Mouse (Mus musculus): ENCODE data around the gene Taf9. TPM values are rescaled to one million over a fixed set of nuclear protein-coding genes. Genes with fewer than 3 reads are reported as not detected.

Taf9 gene
- polyA plus RNA-seq, 2 experiments, result 16.2 TPM

- no peaks in the 10 kb centered on the region for H3K36me3 ChIP-seq (ENCODE audit: control insufficient read depth, insufficient read depth, low read length)
- WGBS, result 88% methylated on average over 8 of the region's 8 CpGs
- TF ChIP-seq POLR2A (IDR thresholded peaks at IDR 0.05; ENCODE audit: borderline replicate concordance, extremely low read depth, insufficient read depth, insufficient read length), result no peak
- H3K9me3 ChIP-seq (ENCODE audit: control insufficient read depth, low read length), result 0 out of 2 replicates have a peak, but pooled peaks cover 5% of the 10 kb centered on the region
- no peak overlapping the region for H3K27ac ChIP-seq (replicated peaks; ENCODE audit: low read depth, low read length)
- H3K27me3 ChIP-seq (ENCODE audit: control insufficient read depth, insufficient read depth, low read length), result no peaks in the 10 kb centered on the region
- no peak overlapping the region for H3K4me3 ChIP-seq (replicated peaks; ENCODE audit: low read length)
- H3K4me1 ChIP-seq (ENCODE audit: control insufficient read depth, insufficient read depth, low read length), result no peaks in the 10 kb centered on the region
- H3K9ac ChIP-seq (ENCODE audit: low read depth, low read length, severe bottlenecking), result no peak overlapping the region
- DNase-seq (ENCODE audit: low spot score) (no peak), ATAC-seq (ENCODE audit: low FRiP score, low read depth) (no peak)
- no peak overlapping the region for H3K4me2 ChIP-seq (replicated peaks; ENCODE audit: low read depth, low read length, severe bottlenecking)
These were observed 43.6 kb upstream of the Taf9 start for GRCm38 (mm10) chr13:100607756-100608155.

DNA sequence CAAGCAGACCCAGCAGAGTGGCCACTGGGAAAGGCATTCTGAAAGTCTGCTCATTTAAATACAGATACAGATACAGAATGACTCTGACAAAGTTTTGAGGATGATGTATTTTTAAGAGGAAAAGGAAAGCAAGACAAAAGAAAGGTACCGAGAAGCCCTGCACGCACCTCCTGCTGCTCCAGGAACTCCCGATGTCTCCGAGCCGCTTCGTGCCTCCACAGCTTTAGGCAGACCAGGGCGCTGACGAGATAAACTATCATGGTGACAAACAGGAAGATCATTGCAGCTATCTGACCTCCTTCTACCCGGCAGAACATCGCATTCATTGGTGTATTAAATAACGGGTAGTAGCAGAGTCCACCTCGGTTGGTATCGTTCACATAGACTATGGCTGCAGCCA, 40.1 kb upstream of the Taf9 start:
- no peak for ATAC-seq (ENCODE audit: low FRiP score, low read depth)
- no peak for TF ChIP-seq POLR2A (IDR thresholded peaks at IDR 0.05; ENCODE audit: borderline replicate concordance, extremely low read depth, insufficient read depth, insufficient read length)
- Histone ChIP-seq H3K4me1 (ENCODE audit: control insufficient read depth, insufficient read depth, low read length) (no peaks in the 10 kb centered on the region), H3K4me3 (replicated peaks; ENCODE audit: low read length) (no peak overlapping the region), H3K27ac (replicated peaks; ENCODE audit: low read depth, low read length) (no peak overlapping the region), H3K9ac (ENCODE audit: low read depth, low read length, severe bottlenecking) (no peak overlapping the region), H3K36me3 (ENCODE audit: control insufficient read depth, insufficient read depth, low read length) (no peaks in the 10 kb centered on the region), H3K27me3 (ENCODE audit: control insufficient read depth, insufficient read depth, low read length) (peaks cover 3% of the 10 kb centered on the region), H3K4me2 (replicated peaks; ENCODE audit: low read depth, low read length, severe bottlenecking) (no peak overlapping the region), H3K9me3 (ENCODE audit: control insufficient read depth, low read length) (0 out of 2 replicates have a peak, but pooled peaks cover 5% of the 10 kb centered on the region)
- DNase-seq (ENCODE audit: low spot score), result no peak
- 90% methylated on average over 13 of the region's 13 CpGs for WGBS

DNA sequence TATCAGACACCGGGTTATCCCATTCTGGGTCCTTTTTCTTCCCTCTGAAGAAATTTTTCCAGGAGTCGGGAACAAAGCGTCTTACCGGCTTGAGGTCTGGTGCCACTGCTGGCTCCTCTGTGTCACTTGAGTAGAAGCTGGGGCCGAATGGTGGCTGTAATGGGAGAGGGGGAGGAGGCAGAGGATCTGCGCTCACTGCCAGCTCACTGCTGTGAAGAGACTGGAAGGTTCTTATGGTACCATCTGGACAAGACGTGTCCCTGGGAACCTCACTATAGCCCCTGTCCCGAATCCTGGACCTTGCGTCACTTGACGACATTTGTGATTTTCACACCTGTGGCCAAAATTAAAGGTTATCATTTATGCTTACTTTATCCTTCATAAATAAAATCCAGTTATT, 39.1 kb upstream of the Taf9 start:
- Histone ChIP-seq H3K9ac (ENCODE audit: low read depth, low read length, severe bottlenecking) (no peak overlapping the region), H3K4me2 (replicated peaks; ENCODE audit: low read depth, low read length, severe bottlenecking) (no peak overlapping the region), H3K27ac (replicated peaks; ENCODE audit: low read depth, low read length) (no peak overlapping the region), H3K27me3 (ENCODE audit: control insufficient read depth, insufficient read depth, low read length) (peaks cover 11% of the 10 kb centered on the region), H3K4me1 (ENCODE audit: control insufficient read depth, insufficient read depth, low read length) (no peaks in the 10 kb centered on the region), H3K36me3 (ENCODE audit: control insufficient read depth, insufficient read depth, low read length) (peaks cover under 1% of the 10 kb centered on the region; the same call in 1 of the 2 replicates), H3K9me3 (ENCODE audit: control insufficient read depth, low read length) (0 out of 2 replicates have a peak, but pooled peaks cover 5% of the 10 kb centered on the region), H3K4me3 (replicated peaks; ENCODE audit: low read length) (no peak overlapping the region)
- TF ChIP-seq POLR2A (IDR thresholded peaks at IDR 0.05; ENCODE audit: borderline replicate concordance, extremely low read depth, insufficient read depth, insufficient read length), result no peak
- WGBS, result 94% methylated on average over 10 of the region's 10 CpGs
- no peak for ATAC-seq (ENCODE audit: low FRiP score, low read depth)
- no peak for DNase-seq (ENCODE audit: low spot score)

DNA sequence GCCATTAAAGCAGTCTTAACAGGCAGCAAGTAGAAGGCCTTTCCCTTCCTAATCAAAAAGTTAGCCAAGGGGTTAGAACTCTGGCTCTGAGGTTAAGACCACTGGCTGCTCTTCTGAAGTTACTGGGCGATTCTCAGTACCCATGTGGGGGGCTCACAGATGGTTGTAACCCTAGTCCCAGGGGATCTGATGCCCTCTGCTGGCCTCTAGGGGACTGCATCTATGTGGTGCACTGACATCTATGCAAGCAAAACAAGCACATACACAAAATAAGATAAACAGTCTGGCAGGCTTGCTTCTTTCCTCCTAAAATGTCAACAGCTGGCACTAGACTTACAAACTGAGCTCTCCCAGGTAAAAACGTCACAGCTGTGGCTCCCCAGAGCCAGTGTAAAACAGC, 38.5 kb upstream of the Taf9 start:
- Histone ChIP-seq H3K27me3 (ENCODE audit: control insufficient read depth, insufficient read depth, low read length) (peaks cover 11% of the 10 kb centered on the region), H3K9me3 (ENCODE audit: control insufficient read depth, low read length) (0 out of 2 replicates have a peak, but pooled peaks cover 2% of the 10 kb centered on the region), H3K4me2 (replicated peaks; ENCODE audit: low read depth, low read length, severe bottlenecking) (no peak overlapping the region), H3K27ac (replicated peaks; ENCODE audit: low read depth, low read length) (no peak overlapping the region), H3K36me3 (ENCODE audit: control insufficient read depth, insufficient read depth, low read length) (peaks cover 6% of the 10 kb centered on the region), H3K4me3 (replicated peaks; ENCODE audit: low read length) (no peak overlapping the region), H3K9ac (ENCODE audit: low read depth, low read length, severe bottlenecking) (no peak overlapping the region), H3K4me1 (ENCODE audit: control insufficient read depth, insufficient read depth, low read length) (no peaks in the 10 kb centered on the region)
- DNase-seq (ENCODE audit: low spot score) (no peak), ATAC-seq (ENCODE audit: low FRiP score, low read depth) (no peak)
- 53% methylated on average over 2 of the region's 2 CpGs for whole genome bisulfite sequencing
- TF ChIP-seq POLR2A (IDR thresholded peaks at IDR 0.05; ENCODE audit: borderline replicate concordance, extremely low read depth, insufficient read depth, insufficient read length), result no peak

GRCm38 (mm10) chr13:100616181-100617087, 34.9 kb upstream of the Taf9 start, which contains the start of gene Marveld2:
TSS of gene Marveld2 (minus strand) at chr13:100616971.
- Histone ChIP-seq H3K9me3 (ENCODE audit: control insufficient read depth, low read length) (no peaks in the 10 kb centered on the region), H3K36me3 (ENCODE audit: control insufficient read depth, insufficient read depth, low read length) (peaks cover 27% of the 10 kb centered on the region), H3K4me1 (ENCODE audit: control insufficient read depth, insufficient read depth, low read length) (no peaks in the 10 kb centered on the region), H3K9ac (ENCODE audit: low read depth, low read length, severe bottlenecking) (peak within 1 kb of the TSS; percentile 47), H3K4me3 (replicated peaks; ENCODE audit: low read length) (peak within 1 kb of the TSS; percentile 53), H3K27me3 (ENCODE audit: control insufficient read depth, insufficient read depth, low read length) (peaks cover 11% of the 10 kb centered on the region), H3K27ac (replicated peaks; ENCODE audit: low read depth, low read length) (no peak within 1 kb of the TSS), H3K4me2 (replicated peaks; ENCODE audit: low read depth, low read length, severe bottlenecking) (peak within 1 kb of the TSS; percentile 93)
- 2% methylated on average over 60 of the region's 77 CpGs for WGBS
- ATAC-seq (ENCODE audit: low FRiP score, low read depth) (peak; percentile 51; the same call in 1 of the 2 replicates), DNase-seq (ENCODE audit: low spot score) (no peak)
- no peak for TF ChIP-seq POLR2A (IDR thresholded peaks at IDR 0.05; ENCODE audit: borderline replicate concordance, extremely low read depth, insufficient read depth, insufficient read length)
